Comparison of ENCODE assay signal across 22 mouse cellular contexts in the genomic region with DNA sequence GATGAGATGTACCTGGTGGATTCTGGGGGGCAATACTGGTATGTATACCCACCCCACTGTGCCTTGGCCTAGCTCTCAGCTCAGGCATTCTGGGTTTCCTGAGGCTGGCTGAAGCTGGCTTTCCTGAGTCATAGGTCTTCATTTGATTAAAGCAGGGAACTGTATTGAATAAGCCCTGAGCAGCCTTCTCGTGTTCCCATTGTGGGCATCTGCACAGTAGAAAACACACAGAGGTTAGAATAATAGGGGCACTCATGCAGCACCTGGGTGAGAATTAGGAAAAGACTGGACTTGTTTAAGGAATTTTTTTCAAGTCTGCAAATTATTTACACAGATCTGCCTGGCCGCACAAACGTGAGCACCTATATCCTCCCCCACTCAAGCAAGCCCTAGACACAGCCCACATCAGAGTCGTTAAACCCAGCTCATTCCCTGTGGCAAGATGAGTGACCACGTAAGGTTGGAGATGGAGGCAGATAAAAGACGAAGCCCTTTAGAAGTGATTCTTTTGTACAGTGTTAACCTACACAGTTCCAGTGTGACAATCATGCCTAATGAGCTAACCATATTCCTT. TPM values are rescaled to one million over a fixed set of nuclear protein-coding genes. Genes with fewer than 3 reads are reported as not detected.
DNase-seq lines count a peak whose midpoint lies in the region; ATAC-seq and TF ChIP-seq lines count a peak whose summit lies in the region.
"Had no signal": no experiment of that assay in that cellular context is flagged by ENCODE, and none has a peak within 500 bp of the region (broad histone marks: within the 10 kb centered on the region; RNA-seq: fewer than 3 reads in every experiment).

No protein-coding gene starts in this region.

- H3K9ac ChIP-seq in embryonic facial prominence, embryonic 14.5 days (ENCODE audit: low read depth, low read length), result no peak overlapping the region
- H3K9ac ChIP-seq in kidney, postnatal 0 days (ENCODE audit: low read depth, low read length), result no peak overlapping the region
- H3K9ac ChIP-seq: forebrain, embryonic 12.5 days; heart, embryonic 15.5 days; hindbrain, embryonic 13.5 days had no signal

- H3K27me3 ChIP-seq in embryonic facial prominence, embryonic 14.5 days (replicated peaks; ENCODE audit: control insufficient read depth, insufficient read depth, low read length), result no peaks in the 10 kb centered on the region
- peaks cover 6% of the 10 kb centered on the region; the same call in 1 of the 2 replicates for H3K27me3 ChIP-seq in embryonic facial prominence, embryonic 10.5 days (replicated peaks; ENCODE audit: low read depth, poor library complexity, severe bottlenecking)
- no peaks in the 10 kb centered on the region for H3K27me3 ChIP-seq in kidney, postnatal 0 days (ENCODE audit: insufficient read depth, low read length)
- H3K27me3 ChIP-seq: forebrain, embryonic 12.5 days; hindbrain, embryonic 13.5 days had no signal

- DNase-seq in embryonic facial prominence, embryonic 14.5 days (ENCODE audit: low spot score), result no peak
- no peak for DNase-seq in embryonic facial prominence, embryonic 10.5 days (ENCODE audit: low spot score)
- no peak for DNase-seq in kidney, postnatal 0 days (ENCODE audit: low spot score)
- no peak for DNase-seq in kidney, postnatal 4 days
- peak; percentile 25 for DNase-seq in induced T-regulatory cell, adult 2 months (ENCODE audit: low read depth)
- no peak for DNase-seq in cerebellum, adult 18-20 months
- no peak for DNase-seq in urinary bladder, postnatal 36 days (ENCODE audit: low spot score in 2 of 2)
- DNase-seq: adrenal gland, postnatal 10 days; cerebellum, adult 11 months; cerebellum, adult 9-10 months; cerebellum, postnatal 25 days; gastrocnemius, postnatal 14 days; heart, adult 2 months; heart, postnatal 14 days had no signal

- WGBS in embryonic facial prominence, embryonic 14.5 days, result 79% methylated on average over 6 of the region's 6 CpGs
- WGBS in embryonic facial prominence, embryonic 10.5 days, result 75% methylated on average over 6 of the region's 6 CpGs
- WGBS in kidney, postnatal 0 days, result 45% methylated on average over 6 of the region's 6 CpGs

- TF ChIP-seq CTCF in kidney, postnatal 0 days (IDR thresholded peaks at IDR 0.05; ENCODE audit: low read depth), result no peak

- no peaks in the 10 kb centered on the region for H3K36me3 ChIP-seq in embryonic facial prominence, embryonic 14.5 days (ENCODE audit: control insufficient read depth, insufficient read depth, low read length)
- no peaks in the 10 kb centered on the region for H3K36me3 ChIP-seq in embryonic facial prominence, embryonic 10.5 days (replicated peaks)
- no peaks in the 10 kb centered on the region for H3K36me3 ChIP-seq in kidney, postnatal 0 days (ENCODE audit: insufficient read depth, low read length)
- H3K36me3 ChIP-seq: forebrain, embryonic 12.5 days; heart, embryonic 15.5 days; hindbrain, embryonic 13.5 days had no signal

- no peak overlapping the region for H3K27ac ChIP-seq in embryonic facial prominence, embryonic 14.5 days (replicated peaks; ENCODE audit: low read depth, low read length)
- no peak overlapping the region for H3K27ac ChIP-seq in embryonic facial prominence, embryonic 10.5 days (replicated peaks)
- H3K27ac ChIP-seq in kidney, postnatal 0 days, result no peak overlapping the region
- H3K27ac ChIP-seq: forebrain, embryonic 12.5 days; heart, adult 2 months; heart, embryonic 15.5 days; hindbrain, embryonic 13.5 days; hindbrain, postnatal 0 days had no signal

- H3K4me3 ChIP-seq in embryonic facial prominence, embryonic 14.5 days (ENCODE audit: low read depth, low read length), result no peak overlapping the region
- H3K4me3 ChIP-seq in embryonic facial prominence, embryonic 10.5 days, result no peak overlapping the region
- H3K4me3 ChIP-seq in kidney, postnatal 0 days (replicated peaks; ENCODE audit: low read depth, low read length), result no peak overlapping the region
- H3K4me3 ChIP-seq: forebrain, embryonic 12.5 days; heart, adult 2 months; heart, embryonic 15.5 days; hindbrain, embryonic 13.5 days had no signal

- no peaks in the 10 kb centered on the region for H3K9me3 ChIP-seq in embryonic facial prominence, embryonic 14.5 days (ENCODE audit: control insufficient read depth, low read length)
- H3K9me3 ChIP-seq in embryonic facial prominence, embryonic 10.5 days, result no peaks in the 10 kb centered on the region
- no peaks in the 10 kb centered on the region for H3K9me3 ChIP-seq in kidney, postnatal 0 days (replicated peaks; ENCODE audit: low read length)
- H3K9me3 ChIP-seq: forebrain, embryonic 12.5 days; G1E; heart, embryonic 15.5 days; hindbrain, embryonic 13.5 days had no signal

- ATAC-seq in embryonic facial prominence, embryonic 14.5 days (ENCODE audit: low read depth), result peak; percentile 59; the same call in 1 of the 2 replicates
- peak; percentile 66; the same call in 1 of the 2 replicates for ATAC-seq in kidney, postnatal 0 days (replicated peaks; ENCODE audit: low FRiP score, low read depth)
- peak; percentile 14 for ATAC-seq in CD4-positive, CD25-positive, alpha-beta regulatory T cell, adult 4 months
- ATAC-seq: forebrain, embryonic 16.5 days; hindbrain, postnatal 0 days had no signal

- no peaks in the 10 kb centered on the region for H3K4me1 ChIP-seq in embryonic facial prominence, embryonic 14.5 days (ENCODE audit: control insufficient read depth, insufficient read depth, low read length)
- H3K4me1 ChIP-seq in embryonic facial prominence, embryonic 10.5 days, result peaks cover 3% of the 10 kb centered on the region; the same call in 1 of the 2 replicates
- no peaks in the 10 kb centered on the region for H3K4me1 ChIP-seq in kidney, postnatal 0 days (replicated peaks; ENCODE audit: insufficient read depth, low read length)
- H3K4me1 ChIP-seq: forebrain, embryonic 12.5 days; hindbrain, embryonic 13.5 days had no signal

- no peak overlapping the region for H3K4me2 ChIP-seq in embryonic facial prominence, embryonic 14.5 days (ENCODE audit: low read depth, low read length)
- H3K4me2 ChIP-seq in kidney, postnatal 0 days (ENCODE audit: low read length), result no peak overlapping the region
- H3K4me2 ChIP-seq: forebrain, embryonic 12.5 days; heart, embryonic 11.5 days; heart, embryonic 15.5 days; hindbrain, embryonic 13.5 days had no signal

RNA-seq across cellular contexts. Expression of a gene that starts 18.5 kb away (rescaled TPM):
- 4.6 and 5.8 TPM in 2 replicates for polyA plus RNA-seq in embryonic facial prominence, embryonic 14.5 days (2014; fragmentation: Nextera tagmentation; extraction: Ambion mirVana)
- polyA plus RNA-seq in embryonic facial prominence, embryonic 10.5 days (2016; fragmentation: Nextera tagmentation; extraction: Ambion mirVana), result 1.2 and 1.3 TPM in 2 replicates
- polyA plus RNA-seq in kidney, postnatal 0 days (2015; fragmentation: Nextera tagmentation; extraction: Ambion mirVana), result 12.7 and 14.0 TPM in 2 replicates
- under 1 TPM in 1 of 2 experiments, not detected in 1; 0.59 TPM for polyA plus RNA-seq in CD4-positive, CD25-positive, alpha-beta regulatory T cell, adult 4 months (2017; shearing (Covaris generic))

RNA-seq across cellular contexts. Expression of a gene that starts 19.2 kb away (rescaled TPM):
- polyA plus RNA-seq in embryonic facial prominence, embryonic 14.5 days (2014; fragmentation: Nextera tagmentation; extraction: Ambion mirVana), result 4.6 and 4.8 TPM in 2 replicates
- 1.2 TPM in 2 replicates for polyA plus RNA-seq in embryonic facial prominence, embryonic 10.5 days (2016; fragmentation: Nextera tagmentation; extraction: Ambion mirVana)
- polyA plus RNA-seq in kidney, postnatal 0 days (2015; fragmentation: Nextera tagmentation; extraction: Ambion mirVana), result 1.1 and 1.2 TPM in 2 replicates
- polyA plus RNA-seq in CD4-positive, CD25-positive, alpha-beta regulatory T cell, adult 4 months (2017; shearing (Covaris generic)), result 100 to 1,000 TPM; 332 to 499 TPM

Comparison
In these comparisons a context has a peak if more than half of its experiments do, and no peak if none do; other contexts are left out.
1. ATAC-seq: peak in every context shown above with its lines; median percentile 66 in kidney, postnatal 0 days; 59 in embryonic facial prominence, embryonic 14.5 days; 14 in CD4-positive, CD25-positive, alpha-beta regulatory T cell, adult 4 months.
2. RNA of a gene that starts 19.2 kb away (polyA plus RNA-seq): 332 to 499 TPM in CD4-positive, CD25-positive, alpha-beta regulatory T cell, adult 4 months; 4.6 to 4.8 TPM in embryonic facial prominence, embryonic 14.5 days, 1.2 TPM in embryonic facial prominence, embryonic 10.5 days and 1.1 to 1.2 TPM in kidney, postnatal 0 days; every median in the first group is over 10 times any median in the second.